Mouse (Mus musculus) right cerebral cortex, postnatal 14 days (tissue): ENCODE measurements around the gene D630045J12Rik.

Experiments
- DNase-seq: peaks from one replicate; pipeline ENCODE4 v3.0.0; 2022

Gene D630045J12Rik

GRCm38 (mm10) chr6:38186312-38186950 lies 67.4 kb downstream of the D630045J12Rik start:
- DNase-seq, result no peak

GRCm38 (mm10) chr6:38184791-38185190 lies 69.0 kb downstream of the D630045J12Rik start:
- DNase-seq, result no peak

- DNase-seq, result no peak
Measured at GRCm38 (mm10) chr6:38181756-38182318, 72.0 kb downstream of the D630045J12Rik start.

- DNase-seq, result no peak
Measured at GRCm38 (mm10) chr6:38180669-38181068, 73.1 kb downstream of the D630045J12Rik start.

GRCm38 (mm10) chr6:38165385-38165784 lies 88.4 kb downstream of the D630045J12Rik start:
- no peak for DNase-seq

- peak; percentile 36 for DNase-seq
Measured at GRCm38 (mm10) chr6:38164705-38165104, 89.1 kb downstream of the D630045J12Rik start.

- DNase-seq, result no peak
Measured at GRCm38 (mm10) chr6:38162825-38163504, 90.8 kb downstream of the D630045J12Rik start.

GRCm38 (mm10) chr6:38160556-38160955 lies 93.3 kb downstream of the D630045J12Rik start:
- no peak for DNase-seq

GRCm38 (mm10) chr6:38160102-38160501 lies 93.7 kb downstream of the D630045J12Rik start:
- DNase-seq, result peak; percentile 86

- DNase-seq, result no peak
Measured at GRCm38 (mm10) chr6:38159576-38159975, 94.2 kb downstream of the D630045J12Rik start.

GRCm38 (mm10) chr6:38157925-38158324 lies 95.9 kb downstream of the D630045J12Rik start:
- DNase-seq, result no peak

GRCm38 (mm10) chr6:38156204-38156603 lies 97.6 kb downstream of the D630045J12Rik start:
- DNase-seq, result no peak

- DNase-seq, result no peak
Measured at GRCm38 (mm10) chr6:38152305-38152704, 101.5 kb downstream of the D630045J12Rik start.

- no peak for DNase-seq
Measured at GRCm38 (mm10) chr6:38149483-38149882, 104.3 kb downstream of the D630045J12Rik start.

- no peak for DNase-seq
Measured at GRCm38 (mm10) chr6:38148626-38149025, 105.2 kb downstream of the D630045J12Rik start.

GRCm38 (mm10) chr6:38147301-38147700 lies 106.5 kb downstream of the D630045J12Rik start:
- no peak for DNase-seq

GRCm38 (mm10) chr6:38145463-38146065 lies 108.2 kb downstream of the D630045J12Rik start:
- DNase-seq, result peak; percentile 47

- DNase-seq, result no peak
Measured at GRCm38 (mm10) chr6:38144161-38144998, 109.4 kb downstream of the D630045J12Rik start.

- no peak for DNase-seq
Measured at GRCm38 (mm10) chr6:38140402-38140801, 113.4 kb downstream of the D630045J12Rik start.

GRCm38 (mm10) chr6:38139086-38139485 lies 114.7 kb downstream of the D630045J12Rik start:
- no peak for DNase-seq

- DNase-seq, result peak; percentile 64
Measured at GRCm38 (mm10) chr6:38134806-38135559, 118.8 kb downstream of the D630045J12Rik start.

- DNase-seq, result peak; percentile 42
Measured at GRCm38 (mm10) chr6:38131801-38132231, 122.0 kb downstream of the D630045J12Rik start.
